Mouse (Mus musculus): ENCODE measurements at regions not wholly inside any gene's neighbourhood (a gene's known extent, or its start where the extent isn't known, plus 50 kb on each side); places are given as distances from the start of the nearest gene placed in this dataset.

GRCm38 (mm10) chr17:31782251-31782650 lies 73.4 kb downstream of the Sik1 start:
- Histone ChIP-seq H3K4me2 (ENCODE audit: low read depth, low read length) (no peak overlapping the region), H3K9me3 (replicated peaks; ENCODE audit: control insufficient read depth, low read length) (no peaks in the 10 kb centered on the region), H3K4me3 (ENCODE audit: low read depth, low read length) (no peak overlapping the region), H3K36me3 (replicated peaks; ENCODE audit: control insufficient read depth, insufficient read depth, low read depth, low read length) (no peaks in the 10 kb centered on the region), H3K27me3 (ENCODE audit: control insufficient read depth, insufficient read depth, low read length) (no peaks in the 10 kb centered on the region), H3K4me1 (ENCODE audit: control insufficient read depth, insufficient read depth, low read length) (no peaks in the 10 kb centered on the region), H3K27ac (replicated peaks; ENCODE audit: low read depth, low read length) (no peak overlapping the region), H3K9ac (replicated peaks; ENCODE audit: low read length) (no peak overlapping the region)
- 79% methylated on average over 6 of the region's 6 CpGs for WGBS
- DNase-seq (ENCODE audit: low spot score) (no peak), ATAC-seq (replicated peaks; ENCODE audit: insufficient number of reproducible peaks, low FRiP score, low TSS enrichment, low read depth) (no peak)

GRCm38 (mm10) chr17:31783071-31783470 lies 72.5 kb downstream of the Sik1 start:
- Histone ChIP-seq H3K36me3 (replicated peaks; ENCODE audit: control insufficient read depth, insufficient read depth, low read depth, low read length) (no peaks in the 10 kb centered on the region), H3K27ac (replicated peaks; ENCODE audit: low read depth, low read length) (no peak overlapping the region), H3K27me3 (ENCODE audit: control insufficient read depth, insufficient read depth, low read length) (no peaks in the 10 kb centered on the region), H3K4me3 (ENCODE audit: low read depth, low read length) (no peak overlapping the region), H3K4me1 (ENCODE audit: control insufficient read depth, insufficient read depth, low read length) (no peaks in the 10 kb centered on the region), H3K4me2 (ENCODE audit: low read depth, low read length) (no peak overlapping the region), H3K9me3 (replicated peaks; ENCODE audit: control insufficient read depth, low read length) (no peaks in the 10 kb centered on the region), H3K9ac (replicated peaks; ENCODE audit: low read length) (no peak overlapping the region)
- ATAC-seq (replicated peaks; ENCODE audit: insufficient number of reproducible peaks, low FRiP score, low TSS enrichment, low read depth), result no peak
- WGBS, result 90% methylated on average over 5 of the region's 5 CpGs
- no peak for DNase-seq (ENCODE audit: low spot score)

GRCm38 (mm10) chr17:31788316-31788715 lies 67.3 kb downstream of the Sik1 start:
- ATAC-seq (replicated peaks; ENCODE audit: insufficient number of reproducible peaks, low FRiP score, low TSS enrichment, low read depth), result no peak
- no peaks in the 10 kb centered on the region for H3K27me3 ChIP-seq (ENCODE audit: control insufficient read depth, insufficient read depth, low read length)
- H3K4me3 ChIP-seq (ENCODE audit: low read depth, low read length), result no peak overlapping the region
- 70% methylated on average over 3 of the region's 3 CpGs for WGBS
- no peaks in the 10 kb centered on the region for H3K36me3 ChIP-seq (replicated peaks; ENCODE audit: control insufficient read depth, insufficient read depth, low read depth, low read length)
- no peak for DNase-seq (ENCODE audit: low spot score)
- H3K9ac ChIP-seq (replicated peaks; ENCODE audit: low read length), result no peak overlapping the region
- H3K4me2 ChIP-seq (ENCODE audit: low read depth, low read length), result no peak overlapping the region
- H3K9me3 ChIP-seq (replicated peaks; ENCODE audit: control insufficient read depth, low read length), result no peaks in the 10 kb centered on the region
- H3K27ac ChIP-seq (replicated peaks; ENCODE audit: low read depth, low read length), result no peak overlapping the region
- peaks cover 9% of the 10 kb centered on the region for H3K4me1 ChIP-seq (ENCODE audit: control insufficient read depth, insufficient read depth, low read length)

DNA sequence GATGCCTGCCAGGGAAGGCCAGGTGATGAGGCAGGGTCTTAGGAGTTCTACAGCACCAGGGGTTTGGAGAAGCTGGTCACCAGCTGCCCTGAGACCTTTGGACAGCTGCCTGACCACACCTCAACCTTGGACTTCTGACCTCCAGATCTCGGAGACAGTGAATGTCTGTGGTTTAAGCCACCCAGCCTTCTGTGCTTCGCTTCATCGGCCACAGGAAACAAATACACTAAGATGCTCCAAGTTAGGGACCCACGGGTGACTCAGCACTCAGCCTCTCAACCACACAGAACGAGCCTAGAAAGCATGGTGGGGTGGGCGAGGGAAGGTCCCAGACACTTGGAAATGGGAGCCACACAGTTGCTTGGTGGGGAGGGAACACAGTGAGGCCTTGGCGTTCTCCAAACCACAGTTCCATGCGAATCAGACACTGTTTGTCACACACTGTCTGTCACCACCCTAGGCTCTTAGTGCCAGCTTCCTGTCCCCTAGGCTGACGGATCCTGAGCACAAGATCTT lies 66.5 kb downstream of the Sik1 start:
- Histone ChIP-seq H3K4me1 (ENCODE audit: control insufficient read depth, insufficient read depth, low read length) (peaks cover 9% of the 10 kb centered on the region), H3K36me3 (replicated peaks; ENCODE audit: control insufficient read depth, insufficient read depth, low read depth, low read length) (no peaks in the 10 kb centered on the region), H3K4me2 (ENCODE audit: low read depth, low read length) (no peak overlapping the region), H3K9me3 (replicated peaks; ENCODE audit: control insufficient read depth, low read length) (no peaks in the 10 kb centered on the region), H3K27me3 (ENCODE audit: control insufficient read depth, insufficient read depth, low read length) (no peaks in the 10 kb centered on the region), H3K9ac (replicated peaks; ENCODE audit: low read length) (no peak overlapping the region), H3K4me3 (ENCODE audit: low read depth, low read length) (no peak overlapping the region), H3K27ac (replicated peaks; ENCODE audit: low read depth, low read length) (no peak overlapping the region)
- no peak for DNase-seq (ENCODE audit: low spot score)
- no peak for ATAC-seq (replicated peaks; ENCODE audit: insufficient number of reproducible peaks, low FRiP score, low TSS enrichment, low read depth)
- 78% methylated on average over 9 of the region's 9 CpGs for WGBS

DNA sequence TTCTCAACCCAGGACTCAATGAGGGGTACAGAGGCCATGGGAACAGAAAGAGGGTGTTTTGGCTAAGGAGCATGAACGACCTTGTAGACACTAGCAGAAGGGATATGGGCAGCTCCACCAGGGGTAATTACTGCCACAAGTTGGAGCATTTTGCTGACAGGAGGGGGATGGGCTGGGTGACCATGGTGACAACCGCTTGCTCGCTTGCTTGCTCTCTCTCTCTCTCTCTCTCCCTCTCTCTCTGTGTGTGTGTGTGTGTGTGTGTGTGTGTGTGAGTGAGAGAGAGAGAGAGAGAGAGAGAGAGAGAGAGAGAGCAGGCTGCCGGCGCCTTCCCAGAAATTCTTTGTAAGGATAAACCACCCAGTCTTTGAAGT lies 65.7 kb downstream of the Sik1 start:
- ATAC-seq (replicated peaks; ENCODE audit: insufficient number of reproducible peaks, low FRiP score, low TSS enrichment, low read depth) (no peak), DNase-seq (ENCODE audit: low spot score) (peak; percentile 61)
- no peak overlapping the region for H3K4me2 ChIP-seq (ENCODE audit: low read depth, low read length)
- H3K27ac ChIP-seq (replicated peaks; ENCODE audit: low read depth, low read length), result no peak overlapping the region
- no peak overlapping the region for H3K4me3 ChIP-seq (ENCODE audit: low read depth, low read length)
- H3K27me3 ChIP-seq (ENCODE audit: control insufficient read depth, insufficient read depth, low read length), result no peaks in the 10 kb centered on the region
- no peak overlapping the region for H3K9ac ChIP-seq (replicated peaks; ENCODE audit: low read length)
- WGBS, result 6% methylated on average over 5 of the region's 5 CpGs
- H3K36me3 ChIP-seq (replicated peaks; ENCODE audit: control insufficient read depth, insufficient read depth, low read depth, low read length), result no peaks in the 10 kb centered on the region
- H3K4me1 ChIP-seq (ENCODE audit: control insufficient read depth, insufficient read depth, low read length), result peaks cover 9% of the 10 kb centered on the region
- H3K9me3 ChIP-seq (replicated peaks; ENCODE audit: control insufficient read depth, low read length), result no peaks in the 10 kb centered on the region

- ATAC-seq (replicated peaks; ENCODE audit: insufficient number of reproducible peaks, low FRiP score, low TSS enrichment, low read depth) (peak; percentile 64), DNase-seq (ENCODE audit: low spot score) (peak; percentile 62)
- no peak overlapping the region; the same call in 1 of the 2 replicates for H3K9ac ChIP-seq (replicated peaks; ENCODE audit: low read length)
Observed at GRCm38 (mm10) chr17:31790280-31791063, 65.1 kb downstream of the Sik1 start.

GRCm38 (mm10) chr17:31791656-31792055 lies 63.9 kb downstream of the Sik1 start:
- Histone ChIP-seq H3K27me3 (ENCODE audit: control insufficient read depth, insufficient read depth, low read length) (no peaks in the 10 kb centered on the region), H3K27ac (replicated peaks; ENCODE audit: low read depth, low read length) (no peak overlapping the region)

More at GRCm38 (mm10) chr17:31790280-31791063, 65.1 kb downstream of the Sik1 start:
- H3K4me3 ChIP-seq (ENCODE audit: low read depth, low read length), result no peak overlapping the region
- peaks cover 9% of the 10 kb centered on the region for H3K4me1 ChIP-seq (ENCODE audit: control insufficient read depth, insufficient read depth, low read length)
- no peaks in the 10 kb centered on the region for H3K27me3 ChIP-seq (ENCODE audit: control insufficient read depth, insufficient read depth, low read length)
- 0 out of 2 replicates have a peak overlapping the region, but pooled peaks have one; percentile 9 for H3K27ac ChIP-seq (replicated peaks; ENCODE audit: low read depth, low read length)
- peak overlapping the region; percentile 24; the same call in 1 of the 2 replicates for H3K4me2 ChIP-seq (ENCODE audit: low read depth, low read length)
- no peaks in the 10 kb centered on the region for H3K9me3 ChIP-seq (replicated peaks; ENCODE audit: control insufficient read depth, low read length)
- 9% methylated on average over 22 of the region's 22 CpGs for WGBS
- H3K36me3 ChIP-seq (replicated peaks; ENCODE audit: control insufficient read depth, insufficient read depth, low read depth, low read length), result no peaks in the 10 kb centered on the region

DNA sequence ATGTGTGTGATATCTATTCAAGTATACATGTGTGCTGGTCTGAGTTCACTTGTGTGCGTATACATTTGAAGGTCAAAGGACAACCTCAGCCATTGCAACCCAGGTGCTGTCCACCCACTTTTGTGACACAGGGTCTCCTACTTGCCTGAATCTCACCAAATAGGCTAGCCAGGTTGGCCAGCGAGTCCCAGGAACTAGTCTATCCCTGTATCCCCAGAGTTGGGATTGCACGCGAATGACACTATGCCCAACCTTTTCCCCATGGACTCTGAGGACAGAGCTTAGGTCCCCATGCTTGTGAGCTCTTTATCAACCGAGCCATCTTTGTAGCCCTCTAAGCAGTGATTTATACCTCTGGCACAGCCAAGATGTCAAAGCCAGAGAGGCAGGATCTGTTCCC lies 62.6 kb downstream of the Sik1 start:
- ATAC-seq (replicated peaks; ENCODE audit: insufficient number of reproducible peaks, low FRiP score, low TSS enrichment, low read depth), result no peak
- Histone ChIP-seq H3K9ac (replicated peaks; ENCODE audit: low read length) (no peak overlapping the region), H3K27ac (replicated peaks; ENCODE audit: low read depth, low read length) (no peak overlapping the region), H3K27me3 (ENCODE audit: control insufficient read depth, insufficient read depth, low read length) (no peaks in the 10 kb centered on the region), H3K4me2 (ENCODE audit: low read depth, low read length) (no peak overlapping the region), H3K36me3 (replicated peaks; ENCODE audit: control insufficient read depth, insufficient read depth, low read depth, low read length) (no peaks in the 10 kb centered on the region), H3K9me3 (replicated peaks; ENCODE audit: control insufficient read depth, low read length) (no peaks in the 10 kb centered on the region), H3K4me3 (ENCODE audit: low read depth, low read length) (no peak overlapping the region), H3K4me1 (ENCODE audit: control insufficient read depth, insufficient read depth, low read length) (peaks cover 9% of the 10 kb centered on the region)
- DNase-seq (ENCODE audit: low spot score), result no peak
- WGBS, result 90% methylated on average over 5 of the region's 5 CpGs

More at GRCm38 (mm10) chr17:31791656-31792055, 63.9 kb downstream of the Sik1 start:
- 91% methylated on average over 17 of the region's 17 CpGs for WGBS
- no peak for ATAC-seq (replicated peaks; ENCODE audit: insufficient number of reproducible peaks, low FRiP score, low TSS enrichment, low read depth)
- Histone ChIP-seq H3K4me2 (ENCODE audit: low read depth, low read length) (no peak overlapping the region), H3K4me1 (ENCODE audit: control insufficient read depth, insufficient read depth, low read length) (peaks cover 9% of the 10 kb centered on the region), H3K9me3 (replicated peaks; ENCODE audit: control insufficient read depth, low read length) (no peaks in the 10 kb centered on the region), H3K36me3 (replicated peaks; ENCODE audit: control insufficient read depth, insufficient read depth, low read depth, low read length) (no peaks in the 10 kb centered on the region), H3K4me3 (ENCODE audit: low read depth, low read length) (no peak overlapping the region), H3K9ac (replicated peaks; ENCODE audit: low read length) (no peak overlapping the region)
- no peak for DNase-seq (ENCODE audit: low spot score)

Measured in embryonic facial prominence, embryonic 11.5 days (tissue).